Mouse (Mus musculus) adrenal gland, postnatal 36 days (tissue): ENCODE results near the gene H2al1n. TPM values are rescaled to one million over a fixed set of nuclear protein-coding genes. Genes with fewer than 3 reads are reported as not detected.
"Not testable (repeated sequence)": the region's sequence is repeated elsewhere in the genome, so short reads cannot be mapped to it uniquely, and the experiment has no call there.

Source experiments
- DNase-seq, 2 experiments: peaks; one replicate each; pipeline ENCODE4 v3.0.0; 2021; ENCODE audit warnings: mixed read lengths in 1 of 2
- long read RNA-seq, 2 experiments: library from polyadenylated mRNA; stranded (forward); transcript quantifications; one replicate each; pipeline ENCODE4 v2.0.0; 2021; ENCODE audit warnings: borderline sequencing depth in 2 of 2
- total RNA-seq, 2 experiments: library from RNA; stranded (reverse); gene quantifications; 2 replicates each; pipeline ENCODE4 v1.2.3; 2021

Gene H2al1n
- total RNA-seq: not detected
- long read RNA-seq, experiment 1: 0 reads
- long read RNA-seq, experiment 2: 0 reads

DNA sequence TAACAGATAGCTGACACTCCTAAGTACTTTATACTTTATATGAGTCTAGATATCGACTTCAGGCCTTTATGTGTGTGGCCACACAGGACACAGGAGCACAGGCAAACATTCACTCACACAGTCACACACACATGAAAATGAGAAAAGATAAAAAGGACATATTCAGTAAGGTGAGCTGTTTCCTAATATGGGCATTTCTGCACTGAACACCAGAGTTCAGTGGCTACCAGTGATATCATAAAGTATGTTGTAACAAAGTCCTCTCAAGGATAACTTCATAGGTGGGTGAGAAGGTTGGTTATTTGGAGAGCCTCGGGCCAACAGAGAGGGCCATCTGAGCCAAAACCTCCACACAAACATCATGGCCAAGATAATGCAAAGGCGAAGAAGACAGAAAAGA is at the start of gene H2al1n:
TSS of gene H2al1n (plus strand) at position 301 of the 400 bp plus-strand sequence.
- not testable (repeated sequence) for DNase-seq

DNA sequence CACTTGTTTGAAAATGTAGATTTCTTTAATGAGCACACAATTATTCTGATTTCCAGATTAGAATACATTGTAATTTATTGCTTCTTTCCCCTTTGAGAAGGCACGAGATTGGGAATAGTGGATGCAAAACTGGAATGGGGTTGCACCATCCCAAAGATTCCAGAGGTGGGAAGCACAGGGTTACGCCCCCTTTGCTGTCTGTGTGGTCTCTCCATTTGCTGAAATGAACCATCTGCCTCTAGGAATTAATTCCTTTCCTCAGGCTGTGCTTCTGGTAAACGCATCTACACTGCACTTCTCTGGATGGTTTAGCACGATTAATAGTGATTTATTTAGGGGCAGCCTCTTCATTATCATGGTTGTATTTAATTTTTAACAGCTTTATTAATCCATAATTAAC is 11.7 kb upstream of the H2al1n start:
- DNase-seq: no peak

DNA sequence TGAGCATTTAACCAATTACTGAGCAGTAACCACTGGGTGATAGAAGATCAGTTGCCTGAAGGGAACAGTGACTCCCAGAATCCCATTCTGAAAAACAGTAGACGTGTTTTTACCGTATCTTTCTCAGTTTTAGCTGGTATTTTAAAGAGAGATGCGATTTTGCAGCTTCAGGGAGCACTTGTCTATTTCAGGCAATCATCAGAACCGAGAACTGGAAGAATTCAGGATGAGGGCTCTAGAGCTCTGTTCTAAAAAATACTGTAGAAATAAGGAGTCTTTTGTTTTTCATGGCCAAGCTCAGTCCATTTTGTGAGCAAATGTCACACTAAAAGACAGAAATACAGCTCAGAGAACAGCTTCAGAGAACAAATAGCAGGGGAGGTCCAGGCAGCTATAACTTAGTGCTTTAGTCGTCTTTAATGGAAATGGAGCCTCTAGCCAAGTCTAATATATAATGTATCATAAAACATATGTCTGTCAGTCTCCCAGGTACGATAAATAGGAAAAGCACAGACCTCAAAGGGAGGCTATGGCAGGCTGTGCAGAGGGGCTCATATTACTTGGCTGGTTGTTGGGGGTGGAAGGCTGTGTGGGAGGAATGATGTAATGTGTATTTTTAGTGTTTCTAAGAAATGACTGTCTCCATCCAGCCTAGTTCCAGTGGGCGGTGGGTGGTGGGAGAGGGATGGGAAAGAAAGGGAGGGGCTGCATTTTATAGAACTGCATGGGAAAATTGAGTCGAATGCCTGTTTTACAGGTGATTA is 4.7 kb upstream of the H2al1n start:
- DNase-seq: no peak

DNA sequence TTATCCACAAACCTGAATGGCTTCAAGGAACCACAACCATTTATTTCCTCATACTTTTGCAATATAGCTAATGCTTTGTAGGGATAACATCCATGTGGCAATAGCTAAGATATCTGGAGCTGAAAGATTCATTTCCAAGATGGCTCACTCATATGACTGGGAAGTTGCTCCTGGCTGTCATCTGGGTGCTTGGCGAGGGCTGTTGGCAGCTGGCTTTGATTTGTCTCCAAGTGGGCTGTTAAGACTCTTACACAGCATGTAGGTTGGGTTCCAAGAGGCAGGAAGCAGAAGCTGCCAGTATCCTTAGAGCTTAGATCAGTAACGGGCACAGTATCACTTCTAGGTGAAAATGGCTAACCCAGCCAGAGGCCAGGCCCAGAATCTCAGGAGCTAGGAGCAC is 18.3 kb downstream of the H2al1n start:
- DNase-seq: no peak

DNA sequence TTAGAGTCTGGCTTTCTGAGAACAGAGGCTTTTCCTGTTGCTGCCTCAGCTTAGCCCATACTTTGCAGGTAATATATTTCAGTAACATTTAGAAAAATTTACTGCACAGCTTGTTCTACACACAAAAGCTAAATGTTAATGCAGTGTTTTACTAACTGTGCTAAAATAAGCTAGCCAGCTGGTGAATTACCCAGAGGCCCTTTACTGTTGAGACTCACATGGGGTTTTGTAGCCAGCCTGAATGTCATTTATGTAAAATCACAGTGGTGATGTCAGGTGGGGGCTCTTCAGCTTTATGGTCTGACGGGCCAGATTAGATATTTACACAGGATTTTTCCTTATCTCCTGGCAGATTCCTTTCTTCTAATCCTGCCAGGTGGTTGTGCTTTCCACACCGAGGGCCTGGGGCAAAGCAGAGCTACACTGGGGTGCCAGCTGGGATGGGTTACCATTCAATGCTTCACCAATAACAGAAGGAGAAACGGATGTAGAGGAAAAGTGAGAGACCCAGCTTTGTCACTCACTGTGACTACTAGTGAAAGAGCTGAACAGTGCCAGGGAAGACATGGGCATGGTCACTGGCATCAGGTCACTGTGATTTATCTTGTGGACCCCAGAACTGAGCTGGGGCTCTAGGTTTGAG is 48.8 kb downstream of the H2al1n start:
- no peak for DNase-seq
